Mouse (Mus musculus): ENCODE results near the gene Olfr782.
"Not testable (repeated sequence)": the region's sequence is repeated elsewhere in the genome, so short reads cannot be mapped to it uniquely, and the experiment has no call there.

GRCm38 (mm10) chr10:129313521-129313920, 35.1 kb upstream of the Olfr782 start:
- not testable (repeated sequence) for TF ChIP-seq CTCF (IDR thresholded peaks at IDR 0.05; ENCODE audit: low read depth, low read length); GATA1 (IDR thresholded peaks at IDR 0.05; ENCODE audit: borderline replicate concordance, low read length); TAL1 (conservative IDR thresholded peaks at IDR 0.05; ENCODE audit: low read depth, low read length); POLR2AphosphoS5 (IDR thresholded peaks at IDR 0.05; ENCODE audit: insufficient replicate concordance, low read depth, low read length); GATA2 (IDR thresholded peaks at IDR 0.05; ENCODE audit: borderline replicate concordance, low read depth, low read length)

Measured in G1E (cell line).